Mouse (Mus musculus): ENCODE data around the gene Atg16l1.

Gene Atg16l1

DNA sequence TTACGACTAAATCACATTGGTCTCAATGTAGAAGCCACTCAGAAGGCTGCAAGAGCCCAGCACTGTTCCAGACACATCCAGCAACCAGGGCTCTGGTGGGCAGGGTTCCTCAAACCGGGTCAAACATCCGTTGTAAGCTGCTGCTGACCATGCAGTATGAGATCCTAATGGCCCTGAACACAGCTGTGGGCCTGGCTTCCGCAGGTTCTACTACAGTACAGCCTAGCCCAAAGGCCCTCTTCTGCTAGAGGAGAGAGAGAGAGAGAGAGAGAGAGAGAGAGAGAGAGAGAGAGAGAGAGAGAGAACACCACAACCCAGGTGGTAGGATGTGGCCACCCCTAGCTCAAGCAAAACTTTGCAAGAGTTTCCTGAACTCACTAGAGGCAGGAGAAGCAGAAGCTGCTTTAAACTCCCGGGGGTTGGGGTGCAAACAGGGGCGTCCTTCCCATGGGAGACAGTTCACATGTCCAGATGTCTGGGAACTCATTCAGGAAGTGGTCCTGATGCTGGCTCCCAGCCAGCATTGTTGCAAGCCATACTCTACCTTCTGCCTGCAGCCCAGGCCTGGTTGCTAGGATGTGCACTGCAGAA lies 74.0 kb downstream of the Atg16l1 start:
- DNase-seq (ENCODE audit: low spot score): no peak

DNA sequence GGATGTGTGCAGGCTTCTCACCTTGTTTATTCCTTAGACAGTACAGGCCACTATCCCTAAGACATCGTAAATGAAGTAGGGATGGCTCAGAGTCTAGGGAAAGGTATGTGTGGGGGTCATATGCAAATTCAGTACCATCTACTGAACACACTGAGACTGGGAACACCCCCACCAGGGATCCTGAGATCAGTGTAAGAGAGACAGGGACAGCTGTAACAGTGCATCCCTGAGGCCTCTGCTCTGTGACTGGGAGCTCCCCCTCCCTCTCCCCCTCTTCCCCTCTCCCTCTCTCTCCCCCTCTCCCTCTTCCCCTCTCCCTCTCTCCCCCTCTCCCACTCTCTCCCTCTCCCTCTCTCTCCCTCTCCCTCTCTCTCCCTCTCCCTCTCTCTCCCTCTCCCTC lies 80.8 kb downstream of the Atg16l1 start:
- DNase-seq (ENCODE audit: low spot score): no peak

DNA sequence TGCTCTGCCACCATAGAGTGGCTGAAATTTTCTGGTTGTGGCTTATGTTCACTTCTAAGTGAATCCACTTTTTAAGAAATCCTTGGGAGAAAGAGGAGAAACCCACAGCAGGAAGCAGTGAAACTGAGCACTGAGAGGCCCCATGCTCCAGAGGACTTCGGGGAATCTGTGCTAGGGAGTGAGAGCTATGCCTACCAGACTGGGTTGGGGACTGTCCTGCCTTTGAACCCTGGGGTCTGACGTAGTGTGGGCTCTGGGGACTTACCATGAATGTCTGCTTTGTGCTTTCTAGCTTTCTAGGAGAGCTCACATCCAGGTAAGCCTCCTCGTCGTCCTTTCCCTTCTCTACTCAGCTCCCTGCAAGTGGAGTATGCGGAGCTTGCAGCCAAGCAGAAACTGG lies 81.3 kb downstream of the Atg16l1 start:
- no peak for DNase-seq (ENCODE audit: low spot score)

DNA sequence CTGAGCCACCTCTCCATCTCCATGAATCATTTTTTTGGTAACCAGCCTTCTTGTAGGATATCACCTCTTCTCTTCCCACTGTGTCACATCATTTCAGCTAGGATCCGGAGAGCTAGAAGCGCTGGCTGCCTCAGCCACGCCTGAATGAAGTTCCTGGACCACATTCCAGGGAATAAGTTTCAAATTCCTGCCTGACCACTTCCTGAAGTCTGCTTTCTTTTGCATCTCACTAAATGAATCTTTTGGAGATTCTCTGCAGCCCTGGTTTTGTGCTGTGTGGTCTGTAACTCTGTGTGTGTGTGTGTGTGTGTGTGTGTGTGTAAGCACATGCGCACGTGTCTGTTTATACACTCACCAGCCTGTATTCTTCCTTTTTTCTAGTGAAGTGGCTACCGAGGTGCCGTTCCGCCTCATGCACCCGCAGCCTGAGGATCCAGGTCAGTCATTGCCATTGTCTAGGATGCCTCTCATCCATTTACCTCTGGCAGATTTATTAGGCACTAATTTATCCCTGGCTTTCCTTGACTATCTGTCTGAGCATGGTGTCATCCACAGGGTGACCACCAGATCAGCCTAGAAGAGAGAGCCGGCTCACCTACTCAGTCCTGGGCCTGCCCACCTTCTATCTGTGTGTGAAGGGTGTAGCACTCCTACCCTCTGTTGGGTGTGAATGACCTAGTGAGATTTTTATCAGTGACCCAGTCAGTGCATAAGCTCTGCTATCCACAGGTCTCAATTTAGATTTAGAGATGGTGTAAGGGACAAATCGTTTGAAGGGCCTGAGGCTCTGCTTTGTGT lies 84.9 kb downstream of the Atg16l1 start:
- DNase-seq (ENCODE audit: low spot score): no peak

Data from ovary, postnatal 36 days (tissue).